Mouse (Mus musculus) adrenal gland, postnatal 14 days (tissue): Measurements from ENCODE around the gene Sigmar1. TPM values are rescaled to one million over a fixed set of nuclear protein-coding genes. Genes with fewer than 3 reads are reported as not detected.
"Not testable (repeated sequence)": the region's sequence is repeated elsewhere in the genome, so short reads cannot be mapped to it uniquely, and the experiment has no call there.

Experiments
- DNase-seq: peaks from one replicate; pipeline ENCODE4 v3.0.0; 2021; ENCODE audit warnings: mixed read lengths
- total RNA-seq: library from RNA; stranded (reverse); gene quantifications from 2 replicates; pipeline ENCODE4 v1.2.3, GENCODE M21; 2021

Sigmar1 gene
- total RNA-seq, 1 experiment from 2014 or later: 76.7 TPM

GRCm38 (mm10) chr4:41711705-41712375 lies 44.1 kb downstream of the Sigmar1 start:
- DNase-seq: no peak

- no peak for DNase-seq
These were observed 45.7 kb downstream of the Sigmar1 start for GRCm38 (mm10) chr4:41710229-41710628.

GRCm38 (mm10) chr4:41708192-41708745 lies 47.7 kb downstream of the Sigmar1 start:
- peak; percentile 48 for DNase-seq

GRCm38 (mm10) chr4:41707011-41707535 lies 48.9 kb downstream of the Sigmar1 start:
- DNase-seq: peak; percentile 78

- DNase-seq: no peak
These were observed 49.8 kb downstream of the Sigmar1 start for GRCm38 (mm10) chr4:41705922-41706754.

- DNase-seq: no peak
These were observed 51.3 kb downstream of the Sigmar1 start for GRCm38 (mm10) chr4:41704651-41705050.

- DNase-seq: not testable (repeated sequence)
These were observed 53.7 kb downstream of the Sigmar1 start for GRCm38 (mm10) chr4:41702226-41702625.

- not testable (repeated sequence) for DNase-seq
These were observed 55.7 kb downstream of the Sigmar1 start for GRCm38 (mm10) chr4:41700224-41700623.

- not testable (repeated sequence) for DNase-seq
These were observed 56.2 kb downstream of the Sigmar1 start, which contains the start of gene Il11ra1 for GRCm38 (mm10) chr4:41699783-41700182. TSS of gene Il11ra1 (plus strand) at chr4:41699989.

GRCm38 (mm10) chr4:41698421-41699016 lies 57.4 kb downstream of the Sigmar1 start:
- peak; percentile 67 for DNase-seq

GRCm38 (mm10) chr4:41696930-41697841 lies 58.8 kb downstream of the Sigmar1 start, which contains the start of gene Cntfr:
TSS of gene Cntfr (minus strand) at chr4:41697089.
- DNase-seq: peak; percentile 92

- peak; percentile 30 for DNase-seq
These were observed 59.5 kb downstream of the Sigmar1 start for GRCm38 (mm10) chr4:41696452-41696851.

- not testable (repeated sequence) for DNase-seq
These were observed 60.2 kb downstream of the Sigmar1 start for GRCm38 (mm10) chr4:41695800-41696199.

- not testable (repeated sequence) for DNase-seq
These were observed 62.4 kb downstream of the Sigmar1 start for GRCm38 (mm10) chr4:41693511-41693910.

GRCm38 (mm10) chr4:41690014-41690413 lies 65.9 kb downstream of the Sigmar1 start:
- DNase-seq: not testable (repeated sequence)

GRCm38 (mm10) chr4:41688562-41688961 lies 67.4 kb downstream of the Sigmar1 start:
- DNase-seq: not testable (repeated sequence)

Other genes with a start within 250 kb of the Sigmar1 start
- 0.41 and 0.94 TPM in 2 replicates for gene 1110017D15Rik, start 238.8 kb downstream of the Sigmar1 start, total RNA-seq
- gene Fam219a, start 186.6 kb downstream of the Sigmar1 start, total RNA-seq: 18.1 and 18.2 TPM in 2 replicates
- gene Dnaic1, start 186.4 kb downstream of the Sigmar1 start, total RNA-seq: 0.34 and 2.2 TPM in 2 replicates
- gene Enho, start 115.8 kb downstream of the Sigmar1 start, total RNA-seq: 3.5 and 6.9 TPM in 2 replicates
- gene Cntfr, start 59.1 kb downstream of the Sigmar1 start, total RNA-seq: 61.2 and 63.2 TPM in 2 replicates
- 56.9 and 60.2 TPM in 2 replicates for gene Il11ra1, start 56.2 kb downstream of the Sigmar1 start, total RNA-seq
- 30.1 and 34.1 TPM in 2 replicates for gene Rpp25l, start 42.6 kb downstream of the Sigmar1 start, total RNA-seq
- 106 and 110 TPM in 2 replicates for gene Dctn3, start 33.0 kb downstream of the Sigmar1 start, total RNA-seq
- not detected in 2 replicates for gene Arid3c, start 25.0 kb downstream of the Sigmar1 start, total RNA-seq
- gene Galt, start 929 bp downstream of the Sigmar1 start, total RNA-seq: 36.1 and 42.3 TPM in 2 replicates
- gene Ccl27a, start 18.1 kb upstream of the Sigmar1 start, total RNA-seq: 29.7 and 34.9 TPM in 2 replicates
- not detected in 2 replicates for gene Gm21541, start 147.5 kb upstream of the Sigmar1 start, total RNA-seq
- 4.2 and 4.8 TPM in 2 replicates for gene Gm20878, start 185.4 kb upstream of the Sigmar1 start, total RNA-seq
- 0.41 and 0.82 TPM in 2 replicates for gene Fam205a4, start 209.9 kb upstream of the Sigmar1 start, total RNA-seq